Mouse (Mus musculus): ENCODE measurements around the gene Atp13a4.

The Atp13a4 gene

DNA sequence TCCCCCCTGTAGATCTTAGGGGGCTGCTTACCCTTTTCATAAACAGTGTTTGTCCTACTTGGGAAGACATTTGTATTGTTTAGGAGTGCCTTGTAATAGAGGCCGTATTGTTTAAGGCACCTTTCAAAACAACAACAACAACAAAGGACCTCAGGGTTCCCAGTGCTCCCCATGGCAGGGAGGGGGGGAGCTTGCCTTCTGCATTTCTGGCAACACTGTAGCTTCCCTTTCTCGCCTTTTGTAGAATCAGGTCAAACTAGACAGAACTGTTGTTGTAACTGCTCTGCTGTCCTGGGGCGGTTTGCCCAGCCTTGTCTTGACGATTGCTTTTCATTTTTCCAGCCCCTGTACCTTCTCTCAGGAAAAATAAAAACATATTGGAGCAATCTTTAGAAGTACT is 40.0 kb downstream of the Atp13a4 start:
- POLR2A ChIA-PET, result interaction anchor here in 2 of 4 experiments (0.7 to 0.8 kb wide), 2 partner anchors 8 to 298 kb away, joined by 3 to 4 read pairs; no protein-coding TSS in a partner anchor
- CTCF ChIA-PET, result no interaction called here

DNA sequence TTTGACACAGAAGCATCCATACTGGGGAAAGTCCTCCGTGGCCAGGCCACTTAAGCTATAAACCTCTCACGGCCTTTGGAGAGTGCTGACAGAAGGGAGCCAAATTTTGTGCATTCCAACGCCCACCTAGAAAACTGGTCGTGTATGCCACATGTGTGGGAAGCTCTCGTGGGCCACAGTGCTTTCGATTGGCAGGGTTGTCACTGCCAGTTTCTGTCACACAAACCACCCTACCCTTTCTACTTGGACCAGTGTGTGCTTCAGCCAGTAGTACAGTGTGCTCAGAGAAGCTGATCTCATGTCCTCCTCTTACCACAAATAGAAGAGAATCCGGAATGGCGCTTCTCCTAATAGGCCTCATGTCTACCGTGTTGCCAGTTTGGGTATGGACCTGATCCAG is 40.5 kb downstream of the Atp13a4 start:
- CTCF ChIA-PET, result no interaction called here
- POLR2A ChIA-PET, result interaction anchor here in 1 of 4 experiments (0.7 kb wide), 1 partner anchor 297 kb away, joined by 4 read pairs; no protein-coding TSS in a partner anchor

DNA sequence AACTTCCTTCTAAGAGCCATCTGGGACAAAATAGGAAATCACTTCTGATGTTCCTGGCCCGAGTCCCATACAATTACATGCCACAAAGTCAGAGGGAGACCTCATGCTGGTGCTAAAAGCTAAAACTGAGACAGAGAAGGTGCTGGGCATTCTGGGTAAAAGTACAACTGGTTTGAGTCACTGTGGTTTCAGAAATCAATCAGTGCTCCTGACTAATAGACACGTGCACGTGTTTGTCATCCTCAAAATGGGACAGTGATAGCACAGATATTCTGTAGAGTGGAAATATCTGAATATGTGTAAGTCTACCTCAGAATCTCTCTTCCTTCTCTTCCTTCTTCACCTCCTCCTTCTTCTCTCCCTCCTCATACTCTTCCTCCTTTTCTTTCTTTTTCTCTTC is 53.6 kb downstream of the Atp13a4 start:
- POLR2A ChIA-PET, result no interaction called here
- CTCF ChIA-PET, result no interaction called here

DNA sequence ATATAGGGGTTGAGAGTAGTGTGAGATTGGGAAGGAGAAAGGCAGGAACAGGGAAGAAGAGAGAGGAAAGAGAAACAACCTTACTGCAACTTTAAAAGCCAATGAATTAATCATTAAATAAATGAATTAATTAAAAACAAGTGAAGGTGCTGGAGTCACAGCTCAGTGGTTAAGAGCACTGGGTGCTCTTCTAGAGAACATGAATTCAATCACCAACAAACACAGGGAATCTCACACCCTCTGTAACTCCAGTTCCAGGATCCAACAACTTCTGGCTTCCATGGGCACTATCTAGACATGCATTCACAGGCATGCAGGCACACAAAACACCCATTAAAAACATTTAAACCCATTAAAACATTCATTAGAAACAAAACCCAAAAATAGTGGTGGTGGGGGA is 63.2 kb downstream of the Atp13a4 start:
- ChIA-PET POLR2A (no interaction called here), CTCF (no interaction called here)

DNA sequence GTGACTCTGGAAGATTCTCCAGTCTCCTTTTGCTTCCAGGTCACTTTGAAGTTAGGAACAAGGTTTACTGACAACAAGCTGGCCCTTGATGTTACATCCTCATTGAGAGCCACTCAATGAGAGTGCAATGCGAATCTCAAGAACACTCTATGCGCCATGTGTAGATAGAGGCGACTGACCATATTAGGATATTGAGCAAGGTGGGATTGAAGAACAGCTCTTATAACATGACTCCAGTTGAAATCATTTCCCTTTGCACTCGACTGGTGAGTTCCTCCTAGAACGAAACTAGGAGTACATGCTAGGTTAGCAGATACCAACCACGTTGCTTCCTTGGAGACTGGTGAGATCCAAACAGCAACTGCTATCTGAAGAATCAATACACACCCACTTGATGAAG is 64.3 kb downstream of the Atp13a4 start:
- POLR2A ChIA-PET, result no interaction called here
- CTCF ChIA-PET, result no interaction called here

- POLR2A ChIA-PET, result no interaction called here
- CTCF ChIA-PET, result no interaction called here
Measured at GRCm38 (mm10) chr16:29463798-29464197, 80.9 kb downstream of the Atp13a4 start.

DNA sequence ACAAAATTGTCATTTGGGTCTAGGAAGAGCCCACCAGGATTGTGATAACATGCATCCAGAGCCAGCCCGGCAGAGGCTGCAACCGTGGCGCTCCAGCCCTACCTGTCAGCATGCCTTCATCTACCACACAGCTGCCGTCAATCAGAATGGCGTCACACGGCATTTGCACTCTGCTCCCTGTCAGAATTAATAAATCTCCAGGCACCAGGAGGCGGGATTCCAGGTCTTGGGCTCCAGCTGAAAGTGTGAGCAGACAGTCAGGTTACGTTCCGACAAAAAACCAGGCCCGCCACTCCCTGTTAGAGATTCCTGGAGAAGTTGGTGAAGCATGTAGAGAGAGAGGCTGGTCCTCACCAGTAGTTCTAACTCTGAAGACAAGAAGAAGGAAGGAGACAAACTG is 85.3 kb downstream of the Atp13a4 start:
- ChIA-PET CTCF (interaction anchor here in 1 of 4 experiments (0.6 kb wide), 1 partner anchor 244 kb away, joined by 3 read pairs; no protein-coding TSS in a partner anchor), POLR2A (no interaction called here)

GRCm38 (mm10) chr16:29456851-29457250 is 87.8 kb downstream of the Atp13a4 start:
- CTCF ChIA-PET, result interaction anchor here in 1 of 4 experiments (0.6 kb wide), 1 partner anchor 23 kb away, joined by 3 read pairs; no protein-coding TSS in a partner anchor
- POLR2A ChIA-PET, result no interaction called here

- ChIA-PET POLR2A (interaction anchor here in 1 of 4 experiments (0.6 kb wide), 1 partner anchor 985 kb away, joined by 4 read pairs; no protein-coding TSS in a partner anchor), CTCF (no interaction called here)
Measured at GRCm38 (mm10) chr16:29453282-29453681, 91.4 kb downstream of the Atp13a4 start.

DNA sequence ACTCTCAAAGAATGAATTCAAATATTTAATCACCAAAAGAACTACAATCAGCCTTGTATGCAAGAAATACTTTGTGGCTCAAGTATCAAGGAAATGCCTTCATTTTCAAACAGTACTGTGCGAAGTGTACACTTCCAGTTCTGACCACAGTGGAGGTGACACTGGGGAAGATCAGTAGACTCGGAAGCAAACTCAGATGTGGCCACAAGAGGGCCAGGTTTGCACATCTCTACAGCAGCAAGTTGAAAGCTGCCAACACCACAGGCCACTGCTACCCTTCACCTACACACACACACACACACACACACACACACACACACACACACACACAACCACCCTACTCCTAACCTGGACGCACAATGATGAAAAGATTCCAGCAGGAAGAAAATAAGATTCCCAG is 93.0 kb downstream of the Atp13a4 start:
- POLR2A ChIA-PET, result no interaction called here
- CTCF ChIA-PET, result interaction anchor here (0.5 to 1.5 kb wide), 14 partner anchors 11 to 866 kb away, joined by 3 to 8 read pairs (median 4); no protein-coding TSS in a partner anchor

DNA sequence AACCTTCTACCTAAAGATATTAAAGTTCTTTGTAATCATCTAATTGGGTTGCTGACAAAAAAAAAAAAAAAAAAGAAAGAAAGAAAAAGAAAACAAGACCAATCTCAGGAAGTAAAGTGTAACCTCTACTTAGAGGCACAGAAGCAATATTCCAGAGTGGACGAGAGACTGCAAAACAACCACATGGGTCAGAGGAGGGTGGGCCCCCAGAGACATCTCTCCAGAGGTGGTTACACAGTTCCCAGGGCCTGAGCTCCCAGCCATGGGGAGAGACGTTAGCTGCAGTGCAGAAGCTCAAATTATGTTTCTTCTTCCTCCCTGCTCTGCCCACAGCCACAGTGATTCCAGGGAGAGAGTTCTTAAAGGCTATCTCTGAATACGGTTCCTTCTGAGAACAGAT is 102.5 kb downstream of the Atp13a4 start:
- POLR2A ChIA-PET, result no interaction called here

DNA sequence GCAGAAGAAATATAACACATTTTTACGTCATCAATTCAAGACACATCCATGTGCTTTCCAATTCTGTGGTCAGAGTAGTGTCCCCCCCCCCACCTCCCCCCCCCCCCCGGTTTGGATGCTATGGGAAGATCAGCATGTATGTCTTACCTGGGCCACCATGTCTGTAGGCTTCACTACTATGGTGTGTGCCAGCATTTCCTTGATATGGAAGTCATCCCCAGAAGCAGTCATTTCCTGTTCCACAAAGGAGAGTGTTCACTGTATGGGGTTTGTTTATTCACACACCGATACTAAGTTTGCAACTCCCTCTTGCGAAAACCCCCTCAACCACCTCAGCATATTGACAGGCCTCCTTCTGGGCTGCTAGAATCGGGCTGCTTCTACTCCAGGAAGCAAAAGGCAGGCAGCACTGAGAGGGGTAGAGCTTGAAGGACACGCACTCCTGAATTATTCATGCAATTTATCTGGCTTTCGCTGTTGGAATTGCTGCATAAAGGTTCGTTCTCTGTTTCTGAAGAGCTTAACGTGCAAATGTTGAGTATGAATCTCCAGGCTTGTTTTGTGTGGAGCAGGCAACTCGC is 103.2 kb downstream of the Atp13a4 start:
- POLR2A ChIA-PET, result interaction anchor here in 1 of 4 experiments (0.6 kb wide), 1 partner anchor 560 kb away, joined by 3 read pairs; no protein-coding TSS in a partner anchor
- CTCF ChIA-PET, result interaction anchor here in 1 of 4 experiments (1.8 kb wide), 1 partner anchor 11 kb away, joined by 6 read pairs; no protein-coding TSS in a partner anchor

More for the DNA sequence above, 102.5 kb downstream of the Atp13a4 start:
- CTCF ChIA-PET, result no interaction called here

GRCm38 (mm10) chr16:29438045-29438444 is 106.6 kb downstream of the Atp13a4 start:
- POLR2A ChIA-PET, result no interaction called here
- CTCF ChIA-PET, result no interaction called here

DNA sequence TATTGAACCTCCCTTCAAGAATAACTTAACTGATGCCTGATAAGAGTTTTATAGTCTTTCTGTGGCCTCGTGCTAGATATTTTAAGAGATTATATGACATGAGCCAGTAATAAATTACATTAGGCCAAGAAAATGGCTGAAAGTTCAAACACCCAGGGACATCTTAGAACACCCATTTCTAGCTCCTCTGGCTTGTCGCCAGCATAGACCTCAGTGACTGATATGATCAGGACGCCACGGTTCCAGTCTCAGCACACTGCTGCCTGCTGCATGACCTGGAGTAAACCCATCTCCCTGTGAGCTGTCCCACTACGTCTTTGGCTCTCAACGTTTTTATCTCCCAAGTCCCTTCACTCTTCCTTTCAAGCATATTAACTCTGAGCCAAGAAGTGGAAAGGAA is 108.9 kb downstream of the Atp13a4 start:
- ChIA-PET CTCF (interaction anchor here in 1 of 4 experiments (1.1 kb wide), 1 partner anchor 843 kb away, joined by 3 read pairs; no protein-coding TSS in a partner anchor), POLR2A (no interaction called here)

GRCm38 (mm10) chr16:29434712-29435111 is 110.0 kb downstream of the Atp13a4 start:
- CTCF ChIA-PET, result interaction anchor here in 3 of 4 experiments (0.6 to 1.1 kb wide), 6 partner anchors 11 to 842 kb away, joined by 3 to 4 read pairs (median 3); no protein-coding TSS in a partner anchor
- POLR2A ChIA-PET, result interaction anchor here in 2 of 4 experiments (0.6 to 1.0 kb wide), 2 partner anchors 12 to 857 kb away, joined by 3 read pairs; no protein-coding TSS in a partner anchor

DNA sequence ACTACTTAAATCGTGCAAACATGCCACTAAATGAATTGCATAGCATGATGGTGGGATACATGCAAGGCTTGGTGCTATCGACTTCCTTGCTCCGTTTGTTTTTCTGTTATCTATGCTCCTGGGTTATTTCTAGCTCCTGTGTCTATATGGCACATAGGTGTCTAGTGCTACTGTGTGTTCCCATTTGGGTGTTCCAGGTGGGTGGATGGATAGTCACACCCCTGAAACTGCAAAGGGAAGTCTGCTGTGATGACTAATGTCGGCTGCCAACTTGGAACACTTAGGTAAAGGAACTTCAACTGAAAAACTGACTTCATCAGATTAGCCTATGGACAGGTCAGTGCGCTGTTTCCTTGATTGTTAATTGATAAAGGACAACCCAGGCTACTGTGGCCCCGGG is 129.8 kb downstream of the Atp13a4 start:
- POLR2A ChIA-PET, result interaction anchor here in 1 of 4 experiments (0.6 kb wide), 1 partner anchor 86 kb away, joined by 3 read pairs; no protein-coding TSS in a partner anchor
- CTCF ChIA-PET, result no interaction called here

GRCm38 (mm10) chr16:29407319-29407718 is 137.3 kb downstream of the Atp13a4 start:
- CTCF ChIA-PET, result no interaction called here
- POLR2A ChIA-PET, result no interaction called here

DNA sequence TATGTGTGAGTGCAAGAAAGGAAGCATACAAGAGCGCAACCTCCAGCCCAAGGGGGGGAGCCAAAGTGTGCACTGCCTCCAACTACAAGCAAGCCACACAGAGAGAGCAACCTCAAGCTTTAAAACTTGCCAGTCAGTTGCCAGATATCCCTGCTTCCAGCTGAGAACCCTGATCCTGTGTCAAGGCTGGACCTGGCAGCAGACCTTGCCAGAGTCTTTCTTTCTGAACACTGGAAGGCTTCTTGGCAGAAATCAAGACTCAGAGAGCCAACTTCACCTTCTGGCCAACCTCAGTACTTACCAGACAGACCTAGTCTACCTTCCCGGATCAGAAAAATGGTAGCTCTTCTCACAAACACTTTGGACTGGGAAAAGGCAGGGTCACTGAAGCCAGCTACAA is 145.6 kb downstream of the Atp13a4 start:
- POLR2A ChIA-PET, result interaction anchor here in 1 of 4 experiments (0.7 kb wide), 1 partner anchor 701 kb away, joined by 4 read pairs; no protein-coding TSS in a partner anchor
- CTCF ChIA-PET, result interaction anchor here in 1 of 4 experiments (0.6 to 0.9 kb wide), 2 partner anchors 265 to 654 kb away, joined by 3 to 6 read pairs; no protein-coding TSS in a partner anchor

- ChIA-PET POLR2A (no interaction called here), CTCF (no interaction called here)
Measured at GRCm38 (mm10) chr16:29384781-29385180, 159.9 kb downstream of the Atp13a4 start.

DNA sequence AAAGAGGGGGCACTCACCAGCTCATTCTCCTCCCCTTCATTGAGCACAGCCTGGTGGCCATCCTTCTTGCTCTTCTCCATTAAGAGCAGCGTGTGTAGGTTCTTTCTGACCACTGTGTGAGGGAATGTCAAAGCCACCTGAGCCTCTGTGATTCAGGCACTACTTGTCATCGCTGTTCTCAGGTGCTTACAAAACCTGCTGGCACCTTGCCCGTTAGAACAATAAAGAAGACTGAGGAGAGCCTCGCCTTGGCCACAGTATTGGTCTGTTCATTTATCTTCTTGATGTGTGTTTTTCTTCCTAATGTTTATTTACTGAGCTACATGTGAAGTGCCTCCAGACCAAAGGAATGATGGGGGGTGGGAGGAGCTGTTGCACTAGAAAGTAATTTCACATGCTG is 166.2 kb downstream of the Atp13a4 start, which contains the start of gene Atp13a5:
TSS of gene Atp13a5 (minus strand) at position 275 of the 400 bp plus-strand sequence.
- ChIA-PET CTCF (no interaction called here), POLR2A (no interaction called here)

DNA sequence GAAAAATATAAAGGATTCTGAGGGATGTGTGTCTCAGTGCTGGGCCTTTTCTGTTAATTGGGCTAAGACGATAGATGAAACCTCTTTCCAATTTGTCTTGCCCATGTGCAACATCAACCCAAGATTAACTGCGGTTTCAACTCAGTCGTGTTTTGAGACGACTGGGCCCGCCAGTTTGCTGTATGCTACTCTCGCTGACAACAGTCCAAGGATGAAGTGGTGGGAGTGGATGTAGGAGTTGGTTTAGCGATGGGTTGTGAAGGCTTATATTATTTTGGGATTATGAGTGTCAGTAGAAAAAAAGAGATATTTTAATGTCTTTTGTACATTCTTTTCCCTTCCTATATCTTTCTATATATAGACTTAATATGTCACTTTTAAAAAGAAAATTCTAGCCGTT is 170.0 kb downstream of the Atp13a4 start:
- POLR2A ChIA-PET, result no interaction called here
- CTCF ChIA-PET, result no interaction called here

Data from embryonic stem cell, embryonic (primary cell).